Mouse (Mus musculus): Measurements from ENCODE around the gene Spag17.

- TF ChIP-seq CTCF (IDR thresholded peaks at IDR 0.05; ENCODE audit: low read depth) (no peak), EP300 (IDR thresholded peaks at IDR 0.05; ENCODE audit: low read depth) (no peak)
Measured at GRCm38 (mm10) chr3:99885187-99885811, at the start of gene Spag17.

Data from liver, postnatal 0 days (tissue).